Mouse (Mus musculus) Muller cell, postnatal 12 days (primary cell): ENCODE results near the gene Tifa.
A peak's percentile ranks its signal among the peaks of the same experiment; 100 is the strongest.

ENCODE experiments used
- DNase-seq: peaks from one replicate; pipeline ENCODE4 v3.0.0-alpha.2; 2015; ENCODE audit errors: inconsistent ontology term

Tifa gene

DNA sequence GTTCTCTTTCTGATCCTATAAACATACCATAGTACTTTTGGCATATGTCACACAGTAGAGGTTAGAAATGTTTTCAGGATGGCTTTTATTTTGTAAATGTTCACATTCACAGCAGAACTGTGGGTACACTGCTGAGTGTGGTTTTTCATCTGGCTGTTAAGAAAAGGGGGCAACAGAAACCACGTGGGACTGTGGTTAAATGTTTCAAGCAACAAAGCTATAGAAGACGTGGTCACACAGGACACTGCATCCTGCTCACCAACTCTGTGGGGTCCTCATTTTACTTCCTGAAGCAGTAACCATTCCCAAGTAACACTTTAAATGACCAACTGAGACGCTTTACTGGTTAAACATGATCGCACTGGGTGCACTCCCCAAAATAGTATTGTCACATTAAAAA is 72.9 kb downstream of the Tifa start:
- DNase-seq = no peak

DNA sequence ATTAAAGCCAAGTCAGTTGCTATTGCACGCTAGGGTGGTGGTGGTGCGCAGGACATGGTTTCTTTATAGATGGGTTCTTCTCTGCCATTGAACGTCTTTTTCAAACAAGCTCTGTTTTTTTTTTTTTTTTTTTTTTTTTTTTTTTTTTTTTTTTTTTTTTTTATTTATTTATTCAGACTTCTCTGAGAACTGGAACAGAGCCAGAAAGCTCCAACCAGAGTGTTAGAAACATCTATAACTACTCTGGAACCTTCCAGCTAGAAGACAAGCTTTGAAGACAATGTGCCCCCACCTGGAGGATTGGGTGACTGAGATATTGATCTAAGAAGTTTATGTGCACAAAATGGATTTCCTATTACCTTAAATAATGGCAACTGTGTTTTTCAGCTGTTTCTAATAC is 74.0 kb downstream of the Tifa start:
- DNase-seq = no peak

DNA sequence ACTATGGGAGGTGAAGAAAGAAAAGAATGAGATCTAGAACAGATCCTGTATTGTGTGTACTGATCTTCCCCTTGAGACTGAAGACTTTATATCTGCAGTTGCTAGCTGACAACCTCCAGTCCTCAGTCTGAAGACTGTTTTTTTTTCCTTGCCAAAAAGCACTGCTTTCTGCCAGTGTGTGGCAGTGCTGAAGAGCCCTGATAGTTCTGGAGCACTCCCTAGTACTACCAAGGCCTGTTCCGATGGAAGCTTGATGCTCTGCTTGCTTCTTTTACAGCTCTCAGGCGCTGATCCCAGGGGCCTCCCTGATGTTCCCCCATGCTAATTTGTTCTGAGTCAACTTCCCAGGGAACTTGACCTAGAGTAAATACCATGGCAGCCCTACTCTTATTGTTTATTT is 74.6 kb downstream of the Tifa start:
- DNase-seq = no peak

DNA sequence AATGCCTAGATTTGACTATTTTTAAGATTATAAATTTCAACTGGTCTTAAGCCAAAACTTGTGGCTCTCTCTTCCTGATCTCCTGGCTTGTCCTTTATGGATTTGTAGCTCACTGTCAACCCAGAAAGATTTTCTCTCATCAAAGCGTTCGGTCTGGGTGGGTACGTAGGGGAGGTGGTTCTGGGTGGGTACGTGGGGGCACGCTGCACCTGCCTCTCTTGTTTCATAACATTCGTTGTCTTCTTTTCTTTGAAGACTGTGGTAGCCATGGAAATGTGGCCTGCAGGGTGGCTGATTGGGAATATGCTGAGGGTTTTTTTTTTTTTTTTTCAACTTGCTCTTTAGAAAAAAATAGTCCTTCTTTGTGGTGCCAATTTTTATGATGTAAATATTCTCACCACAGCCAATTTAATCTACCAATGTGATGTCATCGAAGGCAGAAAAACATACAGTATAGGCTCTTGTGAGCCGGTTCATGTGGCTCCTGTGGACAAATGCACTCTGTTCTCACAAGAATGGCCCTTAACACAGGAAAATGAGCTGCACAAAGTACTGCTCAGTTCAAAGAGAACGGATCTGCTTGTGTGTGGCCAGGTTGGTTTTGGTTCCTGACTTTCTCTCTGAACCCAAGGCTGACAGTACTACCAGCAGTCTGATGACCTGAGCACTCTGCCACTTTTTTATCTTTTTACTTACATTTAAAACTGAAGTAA is 78.6 kb downstream of the Tifa start:
- DNase-seq = no peak

GRCm38 (mm10) chr3:127868880-127869279 is 79.3 kb downstream of the Tifa start:
- no peak for DNase-seq

- DNase-seq = no peak
These were observed 82.0 kb downstream of the Tifa start for GRCm38 (mm10) chr3:127871575-127871974.

- DNase-seq = peak; percentile 19
These were observed 84.8 kb downstream of the Tifa start for GRCm38 (mm10) chr3:127874254-127874883.

GRCm38 (mm10) chr3:127875059-127875458 is 85.5 kb downstream of the Tifa start:
- DNase-seq = no peak

DNA sequence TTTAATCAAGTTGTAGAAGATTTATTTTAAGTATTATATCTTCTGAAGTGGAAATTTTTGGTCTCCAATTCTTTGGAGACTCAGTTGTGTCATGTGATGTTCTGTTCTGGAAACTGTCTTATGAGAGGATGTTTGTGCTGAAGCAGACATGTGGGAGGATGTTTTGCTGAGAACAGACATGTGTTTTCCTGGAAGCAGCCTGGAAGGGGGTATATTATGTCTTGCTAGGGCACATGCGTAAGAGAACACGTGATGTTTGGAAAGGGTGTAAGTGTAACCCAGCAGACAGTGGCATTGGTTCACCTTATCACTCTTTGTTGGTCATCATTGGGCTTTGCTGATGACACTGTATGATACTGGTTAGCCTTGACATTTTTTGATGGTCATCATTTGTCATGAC is 85.9 kb downstream of the Tifa start:
- no peak for DNase-seq

GRCm38 (mm10) chr3:127879968-127880367 is 90.4 kb downstream of the Tifa start:
- no peak for DNase-seq

DNA sequence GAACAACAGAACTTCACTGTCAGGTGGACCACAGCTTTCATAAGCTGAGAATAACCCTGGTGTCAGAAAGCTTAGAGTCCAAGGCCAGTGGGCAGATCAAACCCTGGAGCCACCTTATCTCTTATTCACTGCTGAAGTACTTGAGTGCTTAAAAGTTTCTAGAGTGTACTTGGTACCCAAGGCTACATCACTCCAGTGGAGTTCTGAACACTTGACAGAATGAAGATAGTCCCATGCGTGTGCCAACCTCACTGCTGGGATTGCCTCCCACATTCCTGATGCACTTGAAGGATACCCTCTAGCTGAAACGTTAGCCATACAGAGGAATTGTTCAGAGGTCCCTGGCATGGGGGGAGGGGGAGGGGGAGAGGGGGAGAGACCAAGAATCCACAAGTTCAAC is 92.1 kb downstream of the Tifa start:
- DNase-seq = no peak
